Mouse (Mus musculus) cerebellum, adult (tissue): ENCODE data around the gene Polg2.
"Not testable (repeated sequence)": the region's sequence is repeated elsewhere in the genome, so short reads cannot be mapped to it uniquely, and the experiment has no call there.

ENCODE experiments used
- ATAC-seq: cut with Nextera tagmentation; 2 replicates; pipeline ENCODE4 v1.9.2; 2017; ENCODE audit warnings: mild to moderate bottlenecking, moderate library complexity, mixed read lengths; ENCODE audit not compliant: insufficient number of reproducible peaks, low FRiP score, low TSS enrichment

The Polg2 gene

GRCm38 (mm10) chr11:106766611-106767162 lies 12.7 kb downstream of the Polg2 start:
- no peak for ATAC-seq

GRCm38 (mm10) chr11:106762800-106763185 lies 16.5 kb downstream of the Polg2 start:
- no peak for ATAC-seq

GRCm38 (mm10) chr11:106762139-106762799 lies 17.1 kb downstream of the Polg2 start:
- no peak for ATAC-seq

GRCm38 (mm10) chr11:106760511-106760910 lies 18.8 kb downstream of the Polg2 start:
- no peak for ATAC-seq

GRCm38 (mm10) chr11:106759028-106759427 lies 20.3 kb downstream of the Polg2 start:
- no peak for ATAC-seq

- ATAC-seq = no peak
Observed at GRCm38 (mm10) chr11:106755583-106755982, 23.8 kb downstream of the Polg2 start.

- no peak for ATAC-seq
Observed at GRCm38 (mm10) chr11:106753314-106753713, 26.0 kb downstream of the Polg2 start.

- no peak for ATAC-seq
Observed at GRCm38 (mm10) chr11:106752103-106752502, 27.2 kb downstream of the Polg2 start.

- ATAC-seq = no peak
Observed at GRCm38 (mm10) chr11:106751039-106752018, 28.0 kb downstream of the Polg2 start, which contains the start of gene Milr1. TSS of gene Milr1 (plus strand) at chr11:106751226.

GRCm38 (mm10) chr11:106750121-106750751 lies 29.1 kb downstream of the Polg2 start, which contains the start of gene Pecam1:
TSS of gene Pecam1 (minus strand) at chr11:106750628.
- ATAC-seq = no peak

- not testable (repeated sequence) for ATAC-seq
Observed at GRCm38 (mm10) chr11:106749557-106750120, 29.7 kb downstream of the Polg2 start.

- ATAC-seq = no peak
Observed at GRCm38 (mm10) chr11:106744949-106745348, 34.4 kb downstream of the Polg2 start.

GRCm38 (mm10) chr11:106742388-106742841 lies 36.9 kb downstream of the Polg2 start:
- no peak for ATAC-seq

- no peak for ATAC-seq
Observed at GRCm38 (mm10) chr11:106741826-106742225, 37.5 kb downstream of the Polg2 start.

GRCm38 (mm10) chr11:106741232-106741631 lies 38.1 kb downstream of the Polg2 start:
- ATAC-seq = no peak

- not testable (repeated sequence) for ATAC-seq
Observed at GRCm38 (mm10) chr11:106740724-106741123, 38.6 kb downstream of the Polg2 start.

- ATAC-seq = no peak
Observed at GRCm38 (mm10) chr11:106739116-106739515, 40.2 kb downstream of the Polg2 start.

GRCm38 (mm10) chr11:106737178-106737621 lies 42.1 kb downstream of the Polg2 start:
- no peak for ATAC-seq

GRCm38 (mm10) chr11:106736614-106737013 lies 42.7 kb downstream of the Polg2 start:
- no peak for ATAC-seq

- no peak for ATAC-seq
Observed at GRCm38 (mm10) chr11:106730714-106731113, 48.6 kb downstream of the Polg2 start.
